Mouse (Mus musculus) ovary, postnatal 36 days (tissue): Measurements from ENCODE around the gene Ncbp3.

Source experiments
- DNase-seq: peaks from one replicate; pipeline ENCODE4 v3.0.0; 2022; ENCODE audit warnings: low spot score, mixed read lengths

Gene Ncbp3

DNA sequence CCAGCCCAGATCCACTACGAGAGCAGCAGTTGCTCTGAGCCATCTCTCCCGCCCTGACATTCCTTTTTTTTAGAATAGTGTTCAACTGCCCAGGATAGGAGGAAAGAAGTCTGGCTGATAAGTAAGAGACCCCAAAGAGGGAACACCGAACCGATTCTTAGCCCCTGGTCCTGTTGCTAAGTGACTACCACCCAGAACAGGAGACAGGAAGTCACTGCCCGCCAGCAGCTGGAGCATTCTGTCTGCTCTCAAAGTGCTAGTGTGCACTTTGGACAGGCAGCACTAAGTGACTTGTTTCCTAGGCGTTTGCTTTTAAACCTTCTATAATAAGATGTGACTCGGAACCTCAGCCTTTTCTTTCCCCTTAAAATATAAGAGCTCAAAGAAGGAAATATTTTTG is 37.8 kb downstream of the Ncbp3 start:
- DNase-seq = no peak

DNA sequence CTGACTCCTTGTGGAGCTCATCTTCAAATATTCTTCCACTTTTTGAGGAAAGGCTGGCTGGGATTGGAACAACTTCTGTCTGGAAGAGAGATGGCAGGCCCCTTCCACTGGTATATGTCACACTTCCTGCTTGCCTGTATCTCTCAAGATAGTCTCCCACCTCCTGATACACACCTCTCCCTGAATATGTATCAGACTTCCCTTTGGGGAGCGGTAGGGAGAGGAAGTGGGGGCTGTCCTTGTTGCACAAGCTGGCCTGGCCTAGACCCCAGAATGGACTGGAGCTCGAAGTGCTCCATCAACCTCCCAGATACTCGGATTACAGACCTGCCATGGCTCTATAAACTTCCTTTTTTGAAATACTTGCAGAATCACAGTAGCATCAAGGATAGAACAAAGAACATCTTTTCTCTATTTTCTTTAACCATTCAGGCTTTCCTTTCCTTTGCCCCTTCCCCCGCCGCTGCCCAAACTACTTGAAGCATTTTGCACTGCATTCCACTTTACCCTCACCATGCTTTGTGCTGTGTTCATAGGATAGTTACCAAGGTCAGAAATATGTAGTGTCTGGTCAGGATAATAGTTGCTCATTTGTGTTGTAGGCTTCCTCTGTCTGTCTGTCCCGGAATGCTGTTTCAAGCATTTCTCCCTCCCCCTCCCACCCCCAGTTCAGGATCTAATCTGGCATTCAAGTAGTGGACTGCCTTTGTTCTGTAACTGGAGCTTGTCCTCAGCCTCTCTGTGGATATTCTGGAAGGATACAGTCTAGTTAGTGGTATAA is 40.3 kb downstream of the Ncbp3 start:
- DNase-seq = no peak

DNA sequence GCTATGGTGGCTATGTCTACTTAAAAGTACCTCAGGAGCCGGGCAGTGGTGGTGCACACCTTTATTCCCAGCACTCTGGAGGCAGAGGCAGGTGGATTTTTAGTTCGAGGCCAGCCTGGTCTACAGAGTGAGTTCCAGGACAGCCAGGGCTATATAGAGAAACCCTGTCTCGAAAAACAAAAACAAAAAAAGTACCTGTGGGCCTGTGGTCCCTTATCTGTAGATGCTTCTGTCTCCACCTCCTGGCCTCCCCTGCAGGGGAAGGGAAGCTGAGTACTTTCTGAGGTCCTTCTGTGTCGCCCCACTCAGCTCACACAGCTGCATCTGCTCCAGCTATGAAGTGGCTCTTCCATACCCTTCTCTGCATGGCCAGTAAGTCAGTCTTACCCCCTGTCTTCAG is 42.7 kb downstream of the Ncbp3 start, which contains the start of gene Itgae:
Gene Itgae, plus strand, starts transcription at position 301 of the 400 bp plus-strand sequence.
- DNase-seq = no peak

DNA sequence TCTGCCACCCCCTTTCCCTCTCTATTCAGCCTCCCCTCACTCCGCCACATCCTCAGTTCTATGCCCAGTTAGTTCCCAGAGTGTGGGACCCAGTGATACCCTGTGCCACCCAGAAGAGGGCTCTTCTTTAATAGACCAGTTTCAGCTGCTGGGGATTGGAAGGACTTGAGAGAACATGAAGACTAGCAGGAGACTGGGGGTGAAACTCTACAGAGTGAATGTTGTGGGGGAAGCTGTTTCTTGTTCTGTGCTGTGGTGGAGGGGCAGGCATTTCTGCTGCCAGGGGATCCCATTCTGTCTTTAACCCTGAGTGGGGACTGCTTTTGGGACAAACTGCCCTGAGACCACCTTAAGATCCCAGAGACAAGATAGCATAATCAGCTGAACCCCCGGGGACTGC is 43.2 kb downstream of the Ncbp3 start:
- DNase-seq = no peak

DNA sequence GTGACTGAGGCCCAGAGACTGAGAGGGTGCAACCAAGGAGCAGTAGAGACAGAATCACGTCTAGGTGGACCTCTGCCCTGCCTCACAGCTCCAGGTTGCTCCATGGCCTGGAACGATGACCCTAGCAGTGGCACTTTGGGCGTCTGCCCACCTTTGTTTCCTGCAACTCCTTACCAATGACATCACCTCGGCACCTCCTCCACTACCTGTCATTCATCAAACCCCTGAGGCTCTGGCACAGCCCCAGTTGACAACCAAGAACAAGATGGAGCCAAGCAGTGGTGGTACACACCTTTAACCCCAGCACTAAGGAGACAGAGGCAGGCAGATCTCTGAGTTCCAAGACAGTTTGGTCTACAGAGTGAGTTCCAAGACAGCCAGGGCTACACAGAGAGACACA is 44.5 kb downstream of the Ncbp3 start:
- no peak for DNase-seq

DNA sequence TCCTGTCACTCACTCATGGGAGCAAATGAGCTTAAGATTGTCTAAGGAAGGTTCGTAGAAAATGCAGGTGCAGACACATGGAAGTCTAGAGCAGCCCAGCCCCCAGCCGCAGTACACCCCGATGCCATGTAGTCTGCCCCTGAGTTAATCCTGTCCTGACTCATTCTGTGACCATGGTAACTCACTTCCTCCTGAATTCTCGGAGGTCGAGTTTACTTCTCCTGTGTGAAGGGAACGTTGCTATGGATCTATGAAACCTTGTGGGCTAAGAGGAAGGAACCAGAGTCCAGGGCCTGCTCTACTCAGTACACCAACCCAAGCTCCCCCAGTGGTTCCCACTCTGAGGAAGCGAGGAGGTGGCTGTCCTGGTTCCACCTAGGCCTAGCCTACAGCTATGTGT is 45.3 kb downstream of the Ncbp3 start:
- no peak for DNase-seq

DNA sequence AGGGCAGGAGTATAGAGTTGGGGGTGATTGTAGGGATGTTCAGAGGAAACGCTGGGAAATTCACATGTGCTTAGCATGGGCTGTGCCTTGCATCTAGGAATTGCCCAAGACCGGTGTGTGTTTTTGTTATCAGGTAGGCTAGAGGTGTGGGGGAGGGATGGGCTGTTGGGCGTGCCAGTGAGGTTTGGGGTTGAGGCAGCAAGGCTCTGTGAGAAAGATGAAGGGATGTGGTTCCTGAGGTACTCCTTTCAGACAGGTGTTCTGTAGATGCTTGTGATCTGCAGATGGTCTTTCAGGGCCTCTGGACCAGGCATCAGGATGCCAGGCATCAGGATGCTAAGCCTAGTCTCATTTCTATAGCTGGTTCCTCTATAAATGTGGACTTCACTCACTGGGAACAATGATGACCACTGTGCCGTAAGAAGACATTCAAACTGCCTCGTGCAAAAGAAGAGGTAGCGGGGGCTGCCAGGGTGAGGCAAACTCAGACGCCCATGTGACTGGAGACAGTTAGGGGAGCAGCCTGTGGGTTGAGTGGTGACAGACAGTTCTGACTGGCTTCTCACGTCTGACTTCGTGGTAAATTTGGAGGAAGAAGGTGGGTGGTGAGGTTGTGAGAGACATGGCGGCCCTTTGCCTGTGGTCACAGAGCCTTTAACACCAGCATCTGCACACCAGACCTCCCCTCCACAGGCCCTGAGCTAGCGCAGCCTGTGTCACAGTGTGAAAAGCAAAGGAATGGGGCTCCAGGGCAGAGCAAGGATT is 46.8 kb downstream of the Ncbp3 start:
- DNase-seq = no peak

DNA sequence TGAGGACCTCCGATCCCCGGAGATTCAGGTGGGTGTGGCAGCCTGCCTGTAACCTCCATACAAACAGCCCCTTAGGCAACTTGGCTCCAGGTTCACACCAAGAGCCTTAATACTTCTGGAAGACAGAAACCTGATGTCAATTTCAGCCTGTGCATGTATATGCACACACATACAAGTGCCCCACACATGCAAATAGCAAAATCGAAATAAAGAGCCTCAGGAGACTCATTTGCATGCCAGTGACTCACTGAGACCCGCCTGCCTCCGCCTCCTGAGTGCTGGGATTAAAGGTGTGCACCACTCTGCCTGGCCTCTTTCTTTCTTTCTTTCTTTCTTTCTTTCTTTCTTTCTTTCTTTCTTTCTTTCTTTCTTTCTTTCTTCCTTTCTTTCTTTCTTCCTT is 51.3 kb downstream of the Ncbp3 start:
- DNase-seq = no peak

DNA sequence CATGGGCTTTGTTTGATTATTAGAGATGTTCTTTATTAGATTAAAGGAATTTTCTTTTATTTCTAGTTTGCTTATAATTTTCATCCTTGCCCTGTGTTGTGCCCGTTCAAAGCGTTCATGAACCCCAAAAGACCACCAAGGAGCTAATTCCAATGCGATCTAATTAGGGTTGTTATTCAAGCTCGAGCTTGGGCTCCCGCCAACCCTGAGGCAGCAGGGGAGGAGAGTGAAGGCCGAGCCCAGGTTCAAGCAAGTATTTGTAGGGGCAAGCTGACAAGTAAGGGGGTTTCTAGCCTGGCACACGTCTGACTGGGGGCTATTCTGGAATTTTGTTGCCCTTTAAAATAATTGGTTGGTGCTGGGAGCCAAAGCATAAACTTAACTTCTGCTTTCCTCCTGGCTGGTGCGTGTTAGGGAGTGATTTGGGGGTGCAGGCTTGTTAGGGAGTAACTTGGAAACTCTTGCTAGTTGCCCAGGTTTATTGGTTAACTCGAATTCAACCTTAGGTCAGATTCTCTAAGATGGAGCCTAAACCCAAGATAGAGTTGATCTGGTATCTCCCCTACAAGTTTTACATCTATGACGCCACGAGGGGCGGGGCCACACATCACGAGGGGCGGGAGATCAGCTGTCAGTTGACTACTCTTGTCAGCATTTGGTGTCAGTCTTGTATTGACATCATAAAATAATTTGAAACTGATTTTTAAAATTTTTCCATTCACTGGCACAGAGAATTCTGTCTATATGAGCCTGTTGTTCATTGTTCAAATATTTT is 52.6 kb downstream of the Ncbp3 start:
- DNase-seq = peak; percentile 51

DNA sequence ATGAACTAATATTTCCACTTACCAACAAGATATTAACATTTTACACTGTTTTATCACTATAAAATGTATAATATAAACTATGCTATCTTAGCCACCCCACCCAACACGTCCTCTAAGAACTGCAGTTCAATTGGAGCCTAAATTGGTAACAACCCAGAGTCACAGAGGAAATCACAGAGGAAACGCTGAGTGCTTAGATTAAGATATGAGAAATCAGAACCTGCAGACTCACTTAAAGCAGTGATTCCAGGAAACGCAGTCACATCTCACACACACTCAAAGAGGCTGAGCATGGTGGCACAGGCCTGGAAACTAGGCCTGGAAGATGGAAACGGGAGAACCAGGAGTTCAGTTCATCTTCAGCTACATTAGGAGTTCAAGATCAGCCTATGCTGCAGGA is 53.7 kb downstream of the Ncbp3 start:
- DNase-seq = no peak

DNA sequence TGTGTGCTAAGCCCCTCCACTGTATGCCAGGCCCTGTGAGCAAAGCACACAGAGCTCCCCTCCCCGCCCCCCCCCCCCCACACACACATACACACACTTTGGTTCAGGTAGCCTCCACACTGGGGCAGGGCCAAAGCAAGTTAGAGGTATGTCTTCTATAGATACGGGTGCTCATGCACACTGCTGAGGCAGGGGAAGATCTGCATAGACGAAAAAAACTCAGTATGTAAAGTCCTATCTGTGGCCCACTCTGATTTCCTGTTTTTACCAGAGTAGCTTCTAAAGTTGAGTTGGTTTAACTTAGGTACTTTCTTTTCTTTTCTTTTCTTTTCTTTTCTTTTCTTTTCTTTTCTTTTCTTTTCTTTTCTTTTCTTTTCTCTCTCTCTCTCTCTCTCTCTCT is 57.7 kb downstream of the Ncbp3 start:
- DNase-seq = no peak

DNA sequence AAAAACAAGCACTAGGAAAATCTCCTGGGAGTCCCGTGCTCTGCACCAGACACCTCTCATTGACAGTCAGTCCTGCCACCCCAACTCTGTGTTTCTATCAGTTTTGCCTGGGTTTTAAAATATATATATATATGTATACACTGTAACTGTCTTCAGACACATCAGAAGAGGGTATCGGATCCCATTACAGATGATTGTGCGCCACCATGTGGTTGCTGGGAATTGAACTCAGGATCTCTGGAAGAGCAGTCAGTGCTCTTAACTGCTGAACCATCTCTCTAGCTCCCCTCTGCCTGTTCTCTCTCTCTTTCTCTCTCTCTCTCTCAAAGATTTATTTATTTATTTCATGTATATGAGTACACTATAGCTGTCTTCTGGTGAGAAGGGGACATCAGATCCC is 59.8 kb downstream of the Ncbp3 start:
- peak; percentile 54 for DNase-seq

DNA sequence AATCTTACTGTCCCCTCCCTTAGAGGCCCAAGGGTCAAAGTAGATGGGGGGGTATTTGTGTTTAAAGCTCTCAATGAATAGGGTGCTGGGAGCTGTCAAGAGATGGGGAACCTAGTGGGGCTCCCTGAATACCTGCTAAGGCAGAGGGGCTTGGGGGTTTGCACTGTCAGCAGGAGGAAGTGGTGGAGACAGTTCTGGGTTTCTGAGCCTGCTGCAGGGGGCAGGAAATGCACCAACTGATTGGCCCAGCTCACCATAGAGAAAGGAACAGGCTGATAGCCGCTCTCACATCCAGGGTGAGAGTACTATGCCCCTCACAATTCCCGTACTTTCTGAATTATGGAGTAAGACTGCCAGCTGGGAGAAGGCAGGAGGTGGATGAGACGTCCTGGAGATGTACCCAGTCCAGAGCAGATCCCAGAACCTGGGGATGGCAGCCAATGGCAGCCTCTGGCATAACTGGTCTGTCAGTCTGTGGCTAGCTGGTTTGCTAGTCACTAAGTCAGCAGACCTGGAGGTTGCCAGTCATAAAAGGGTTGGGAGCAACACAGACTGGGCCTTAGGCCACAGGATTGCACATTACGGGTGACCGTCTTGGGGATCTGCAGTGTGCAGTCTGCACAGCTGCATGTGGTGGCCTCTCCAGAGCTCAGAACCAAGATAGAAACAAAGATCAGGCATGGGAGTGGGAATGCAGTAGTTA is 60.8 kb downstream of the Ncbp3 start:
- DNase-seq = no peak

DNA sequence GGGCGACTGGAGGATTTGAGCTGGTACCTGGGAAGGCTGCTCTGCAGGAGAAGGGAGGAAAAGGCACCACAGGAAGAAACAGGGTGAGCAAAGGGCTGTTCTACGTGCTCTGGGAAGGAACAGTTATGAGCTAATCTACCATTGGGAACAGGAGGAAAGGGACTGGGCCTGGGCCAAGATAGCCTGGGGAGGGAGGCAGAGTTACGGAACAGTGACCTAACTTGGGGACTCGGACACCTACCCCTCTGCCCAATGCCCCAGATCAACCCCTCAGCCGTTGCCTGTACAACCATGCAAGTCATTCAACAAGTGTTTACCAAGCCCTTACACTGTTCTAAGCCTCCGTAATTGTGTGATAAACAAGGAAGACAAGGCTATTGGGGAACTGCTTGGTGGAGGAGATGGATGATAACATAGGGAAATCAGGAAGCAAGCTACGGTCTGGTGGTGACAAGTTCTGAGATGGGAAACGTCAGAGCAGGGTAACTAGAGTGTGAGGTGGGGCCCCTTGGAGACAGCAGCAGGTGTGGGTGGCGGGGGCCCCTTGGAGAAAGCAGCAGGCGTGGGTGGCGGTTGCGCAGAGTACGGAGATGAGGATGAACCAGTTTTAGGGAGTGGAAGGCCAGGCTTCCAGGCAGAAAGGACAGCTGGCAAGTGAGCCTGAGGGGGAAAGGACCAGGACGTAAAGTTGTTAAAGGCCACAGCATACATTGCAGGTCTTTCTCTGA is 61.5 kb downstream of the Ncbp3 start:
- no peak for DNase-seq

DNA sequence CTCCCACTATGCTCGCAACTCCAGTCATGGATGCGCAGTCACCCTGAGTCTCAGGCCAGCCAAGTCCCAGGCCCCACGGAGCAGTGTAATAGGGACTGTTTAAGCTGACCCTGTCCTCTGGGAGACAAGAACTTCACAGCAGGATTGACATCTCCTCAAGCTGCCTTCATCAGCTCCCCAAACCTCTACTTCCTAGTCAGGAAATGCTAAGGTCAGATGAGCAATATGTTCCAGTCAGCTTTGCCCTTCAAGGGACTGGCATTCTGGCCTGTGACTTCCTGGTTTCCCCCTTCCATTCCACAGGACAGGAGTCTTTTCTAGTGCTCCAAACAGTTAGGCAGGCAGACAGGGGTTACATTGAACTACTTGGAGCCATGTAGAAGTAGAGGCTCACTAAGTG is 62.4 kb downstream of the Ncbp3 start:
- no peak for DNase-seq

DNA sequence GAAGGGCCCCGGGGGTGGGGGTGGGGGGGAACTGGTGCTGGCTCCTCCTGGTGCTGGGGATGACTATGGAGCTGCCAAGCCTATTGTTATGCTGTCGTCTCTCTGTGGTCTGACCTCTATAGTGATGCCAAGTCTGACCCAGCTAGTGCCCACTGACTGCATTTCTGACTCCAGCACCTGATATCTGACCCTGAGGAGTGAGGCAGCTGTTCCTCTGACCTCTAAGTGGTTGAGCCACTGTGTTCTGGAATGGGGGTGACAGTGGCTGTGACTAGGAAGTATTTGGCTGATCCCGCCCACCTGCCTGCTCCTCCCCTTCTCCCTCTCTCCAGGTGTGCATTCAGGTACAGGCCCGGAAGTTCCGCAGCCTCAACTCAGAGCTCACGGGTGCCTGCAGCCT is 63.8 kb downstream of the Ncbp3 start:
- no peak for DNase-seq

DNA sequence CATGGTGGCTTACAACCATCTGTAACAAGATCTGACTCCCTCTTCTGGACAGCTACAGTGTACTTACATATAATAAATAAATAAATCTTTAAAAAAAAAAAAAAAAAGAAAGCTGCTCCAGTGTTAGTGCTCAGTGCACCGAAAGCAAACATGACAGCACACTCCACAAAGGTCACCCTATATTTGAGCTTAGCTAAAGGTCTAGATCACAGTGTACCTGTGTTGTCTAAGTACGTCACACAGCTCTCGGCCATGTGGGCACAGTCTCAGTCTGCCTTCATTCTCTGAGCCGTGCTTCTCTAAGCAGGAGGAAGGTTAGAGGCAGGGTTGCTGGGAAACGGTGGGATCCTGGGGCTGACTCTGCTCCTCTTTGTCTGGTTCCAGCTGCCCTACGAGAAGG is 78.9 kb downstream of the Ncbp3 start:
- no peak for DNase-seq

DNA sequence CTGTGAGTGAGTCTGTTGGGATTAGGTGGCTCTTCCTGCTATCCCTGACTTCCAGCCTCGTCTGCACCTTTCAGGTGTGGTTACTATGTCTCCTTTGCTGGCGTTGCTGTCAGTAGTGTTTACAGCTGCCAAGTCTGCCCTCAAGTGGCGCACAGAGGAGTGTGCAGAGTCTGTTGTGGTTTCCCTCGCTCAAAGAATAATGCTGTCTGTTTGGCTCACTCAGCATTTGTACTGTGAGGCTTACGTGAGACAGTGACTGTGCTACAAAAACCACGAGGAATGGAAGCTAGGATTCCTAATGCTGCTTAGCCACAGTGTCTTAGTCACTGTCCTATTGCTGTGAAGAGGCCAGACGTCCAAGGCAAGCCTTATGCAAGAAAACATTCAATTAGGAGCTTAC is 83.4 kb downstream of the Ncbp3 start:
- no peak for DNase-seq

DNA sequence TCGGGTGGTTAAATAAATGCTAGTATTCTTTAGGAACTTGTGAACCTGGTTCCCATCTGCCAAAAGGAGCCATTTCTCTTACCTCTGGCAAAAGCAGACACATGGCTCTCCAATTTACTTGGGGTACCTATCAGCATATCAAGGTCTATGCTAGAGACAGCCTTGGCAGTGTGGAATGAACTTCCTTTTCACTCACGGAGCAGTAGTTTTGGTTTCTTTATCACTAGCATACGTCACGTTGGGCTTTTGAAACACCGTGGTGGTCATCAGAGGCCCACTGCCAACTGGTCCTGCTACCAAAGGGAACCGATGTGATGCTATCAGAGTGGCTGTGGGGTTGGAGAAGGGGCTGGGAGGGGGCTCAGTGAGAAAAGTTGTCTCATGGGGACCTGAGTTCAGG is 85.4 kb downstream of the Ncbp3 start:
- no peak for DNase-seq

DNA sequence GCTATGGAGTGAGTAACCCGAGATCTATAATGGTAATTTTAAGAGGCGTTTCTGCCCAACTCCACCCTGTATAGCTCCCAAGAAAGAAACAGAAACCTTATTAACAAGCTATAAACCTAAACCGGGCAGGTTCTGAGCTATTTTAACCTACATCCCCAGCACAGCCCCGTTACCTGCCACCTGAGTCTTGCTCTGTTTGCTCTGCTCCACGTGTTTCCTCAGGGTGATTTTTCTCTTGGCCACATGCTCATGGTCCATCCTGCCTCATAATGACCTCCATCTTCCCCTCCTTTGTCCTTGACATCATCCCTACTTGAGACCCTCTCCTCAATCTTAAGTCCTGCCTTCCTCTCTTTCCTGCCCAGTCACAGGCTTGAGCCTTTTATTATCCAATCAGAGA is 86.6 kb downstream of the Ncbp3 start:
- DNase-seq = no peak

DNA sequence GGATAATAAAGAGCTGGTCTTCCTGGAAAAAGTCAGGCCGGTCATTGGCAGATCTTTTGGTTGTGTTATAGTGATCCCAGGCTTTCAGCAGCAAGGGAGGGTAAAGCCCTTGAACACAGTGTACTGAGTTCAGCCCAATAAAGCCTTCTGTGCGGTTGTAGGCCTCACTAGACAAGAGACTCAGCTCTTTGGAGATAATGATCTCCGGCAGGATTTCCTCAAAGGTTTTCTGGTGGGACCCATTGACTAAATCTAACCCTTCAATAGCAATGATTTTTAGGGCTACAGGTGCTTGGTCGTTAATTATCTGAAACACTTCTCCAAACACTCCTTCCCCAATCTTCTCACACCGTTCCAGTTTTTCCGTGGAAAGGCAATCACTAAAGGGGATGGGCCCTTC is 89.0 kb downstream of the Ncbp3 start:
- no peak for DNase-seq

DNA sequence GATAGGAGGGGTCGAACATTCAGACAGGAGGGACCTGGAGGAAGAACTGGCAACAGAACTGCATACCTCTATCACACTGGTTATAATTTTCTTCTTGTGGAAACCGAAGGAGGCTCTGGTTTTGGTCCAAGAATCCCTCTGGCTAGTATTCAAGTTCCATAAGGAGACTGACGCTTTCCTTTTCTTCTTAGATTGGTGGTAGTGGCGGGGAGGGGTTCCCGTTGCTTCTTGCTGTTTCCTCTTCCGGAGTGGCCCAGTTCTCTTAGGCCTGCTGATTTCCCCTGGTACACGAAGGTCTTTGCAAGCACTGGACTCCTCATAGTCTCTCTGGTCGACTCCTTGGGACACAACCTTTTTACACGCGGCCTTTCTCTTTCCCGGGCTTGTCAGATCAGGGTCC is 89.5 kb downstream of the Ncbp3 start:
- DNase-seq = no peak
